Mouse (Mus musculus) neural tube, embryonic 12.5 days (tissue): ENCODE measurements around the gene Ica1. TPM values are rescaled to one million over a fixed set of nuclear protein-coding genes. Genes with fewer than 3 reads are reported as not detected.

Experiments used
- ATAC-seq: fragments of 200-750 bp; cut with Nextera tagmentation; 2 replicates; pipeline ENCODE4 v1.8.0; 2017; ENCODE audit warnings: low read depth, mild to moderate bottlenecking, moderate TSS enrichment, moderate library complexity; ENCODE audit not compliant: low FRiP score
- H3K27ac ChIP-seq: fragments of 300-500 bp; sonication (generic); 2 replicates; pipeline ENCODE4 v1.5.1; 2016
- H3K27me3 ChIP-seq: fragments of 300-500 bp; sonication (generic); replicated peaks from 2 replicates; pipeline ENCODE4 v1.6.1; 2016; ENCODE audit warnings: mild to moderate bottlenecking
- H3K36me3 ChIP-seq: fragments of 300-500 bp; sonication (generic); 2 replicates; pipeline ENCODE4 v1.6.1; 2016; ENCODE audit warnings: mild to moderate bottlenecking
- H3K4me1 ChIP-seq: fragments of 300-500 bp; sonication (generic); 2 replicates; pipeline ENCODE4 v1.6.1; 2016
- H3K4me2 ChIP-seq: fragments of 300-500 bp; sonication (generic); replicated peaks from 2 replicates; pipeline ENCODE4 v1.6.1; 2016; ENCODE audit warnings: mild to moderate bottlenecking
- H3K4me3 ChIP-seq: fragments of 300-500 bp; sonication (generic); 2 replicates; pipeline ENCODE4 v1.5.1; 2016
- H3K9ac ChIP-seq: fragments of 300-500 bp; sonication (generic); 2 replicates; pipeline ENCODE4 v1.6.1; 2016; ENCODE audit warnings: mild to moderate bottlenecking
- H3K9me3 ChIP-seq: fragments of 300-500 bp; sonication (generic); 2 replicates; pipeline ENCODE4 v1.6.1; 2016; ENCODE audit warnings: mild to moderate bottlenecking
- WGBS: fragments of 180-500 bp; shearing (Covaris S2); methylation state at CpG from one replicate; pipeline ENCODE4 v1.1.7; 2016; 5-methylcytosine and 5-hydroxymethylcytosine counted together
- polyA plus RNA-seq: library from polyadenylated mRNA; unstranded; fragments of >200 nt; fragmentation: Nextera tagmentation; extraction: Ambion mirVana; gene quantifications from 2 replicates; pipeline ENCODE4 v1.2.1, GENCODE M21; 2016

The Ica1 gene
- polyA plus RNA-seq, 1 experiment from 2014 or later, result 26.4 TPM

GRCm38 (mm10) chr6:8765801-8766200 is 12.5 kb downstream of the Ica1 start:
- no peak overlapping the region for H3K27ac ChIP-seq
- no peak overlapping the region for H3K9ac ChIP-seq
- no peak overlapping the region for H3K4me3 ChIP-seq
- H3K9me3 ChIP-seq, result no peaks in the 10 kb centered on the region
- H3K36me3 ChIP-seq, result no peaks in the 10 kb centered on the region
- no peaks in the 10 kb centered on the region for H3K27me3 ChIP-seq
- no peak for ATAC-seq
- 93% methylated on average over 3 of the region's 3 CpGs for WGBS
- H3K4me2 ChIP-seq, result no peak overlapping the region
- 0 out of 2 replicates have a peak, but pooled peaks cover 3% of the 10 kb centered on the region for H3K4me1 ChIP-seq

- H3K4me3 ChIP-seq, result no peak overlapping the region
- no peaks in the 10 kb centered on the region for H3K4me1 ChIP-seq
- H3K4me2 ChIP-seq, result no peak overlapping the region
- H3K9me3 ChIP-seq, result no peaks in the 10 kb centered on the region
- H3K9ac ChIP-seq, result no peak overlapping the region
- H3K27me3 ChIP-seq, result no peaks in the 10 kb centered on the region
- ATAC-seq, result no peak
- 74% methylated on average over 1 of the region's 1 CpGs for WGBS
- H3K27ac ChIP-seq, result no peak overlapping the region
- H3K36me3 ChIP-seq, result no peaks in the 10 kb centered on the region
Measured at GRCm38 (mm10) chr6:8765064-8765463, 13.2 kb downstream of the Ica1 start.

- no peak overlapping the region for H3K4me3 ChIP-seq
- no peak overlapping the region for H3K4me2 ChIP-seq
- H3K36me3 ChIP-seq, result no peaks in the 10 kb centered on the region
- no peaks in the 10 kb centered on the region for H3K9me3 ChIP-seq
- WGBS, result 81% methylated on average over 5 of the region's 5 CpGs
- H3K9ac ChIP-seq, result no peak overlapping the region
- no peak overlapping the region for H3K27ac ChIP-seq
- H3K27me3 ChIP-seq, result no peaks in the 10 kb centered on the region
- no peak for ATAC-seq
- H3K4me1 ChIP-seq, result no peaks in the 10 kb centered on the region
Measured at GRCm38 (mm10) chr6:8760708-8761294, 17.5 kb downstream of the Ica1 start.

- H3K4me3 ChIP-seq, result no peak overlapping the region
- ATAC-seq, result no peak
- H3K4me1 ChIP-seq, result no peaks in the 10 kb centered on the region
- H3K9me3 ChIP-seq, result no peaks in the 10 kb centered on the region
- WGBS, result 78% methylated on average over 1 of the region's 1 CpGs
- H3K27me3 ChIP-seq, result no peaks in the 10 kb centered on the region
- H3K9ac ChIP-seq, result no peak overlapping the region
- H3K4me2 ChIP-seq, result no peak overlapping the region
- no peak overlapping the region for H3K27ac ChIP-seq
- no peaks in the 10 kb centered on the region for H3K36me3 ChIP-seq
Measured at GRCm38 (mm10) chr6:8759901-8760300, 18.4 kb downstream of the Ica1 start.

- no peaks in the 10 kb centered on the region for H3K27me3 ChIP-seq
- no peaks in the 10 kb centered on the region for H3K4me1 ChIP-seq
- H3K27ac ChIP-seq, result no peak overlapping the region
- no peak overlapping the region for H3K4me2 ChIP-seq
- ATAC-seq, result no peak
- no peak overlapping the region for H3K9ac ChIP-seq
- no peaks in the 10 kb centered on the region for H3K36me3 ChIP-seq
- no peak overlapping the region for H3K4me3 ChIP-seq
- WGBS, result 83% methylated on average over 8 of the region's 8 CpGs
- no peaks in the 10 kb centered on the region for H3K9me3 ChIP-seq
Measured at GRCm38 (mm10) chr6:8755760-8756276, 22.5 kb downstream of the Ica1 start.

- WGBS, result 93% methylated on average over 5 of the region's 5 CpGs
- H3K9ac ChIP-seq, result no peak overlapping the region
Measured at GRCm38 (mm10) chr6:8754486-8754885, 23.8 kb downstream of the Ica1 start.

GRCm38 (mm10) chr6:8753723-8754036 is 24.6 kb downstream of the Ica1 start:
- Histone ChIP-seq H3K4me1 (no peaks in the 10 kb centered on the region), H3K4me3 (no peak overlapping the region), H3K9me3 (no peaks in the 10 kb centered on the region), H3K27ac (no peak overlapping the region), H3K9ac (no peak overlapping the region), H3K4me2 (no peak overlapping the region), H3K36me3 (no peaks in the 10 kb centered on the region), H3K27me3 (no peaks in the 10 kb centered on the region)
- ATAC-seq, result no peak
- WGBS, result 84% methylated on average over 2 of the region's 2 CpGs

More at GRCm38 (mm10) chr6:8754486-8754885, 23.8 kb downstream of the Ica1 start:
- no peak overlapping the region for H3K4me2 ChIP-seq
- no peak overlapping the region for H3K4me3 ChIP-seq
- no peak for ATAC-seq
- H3K9me3 ChIP-seq, result no peaks in the 10 kb centered on the region
- no peaks in the 10 kb centered on the region for H3K27me3 ChIP-seq
- H3K36me3 ChIP-seq, result no peaks in the 10 kb centered on the region
- H3K27ac ChIP-seq, result no peak overlapping the region
- H3K4me1 ChIP-seq, result no peaks in the 10 kb centered on the region

- Histone ChIP-seq H3K27ac (no peak overlapping the region), H3K4me2 (no peak overlapping the region), H3K27me3 (no peaks in the 10 kb centered on the region), H3K36me3 (no peaks in the 10 kb centered on the region), H3K9me3 (no peaks in the 10 kb centered on the region), H3K4me1 (no peaks in the 10 kb centered on the region), H3K9ac (no peak overlapping the region), H3K4me3 (no peak overlapping the region)
- WGBS, result 88% methylated on average over 6 of the region's 6 CpGs
- ATAC-seq, result no peak
Measured at GRCm38 (mm10) chr6:8752984-8753722, 25.1 kb downstream of the Ica1 start.

GRCm38 (mm10) chr6:8744886-8745285 is 33.4 kb downstream of the Ica1 start:
- Histone ChIP-seq H3K4me2 (no peak overlapping the region), H3K27me3 (no peaks in the 10 kb centered on the region), H3K36me3 (no peaks in the 10 kb centered on the region), H3K4me1 (no peaks in the 10 kb centered on the region), H3K9me3 (no peaks in the 10 kb centered on the region), H3K4me3 (no peak overlapping the region), H3K27ac (no peak overlapping the region), H3K9ac (no peak overlapping the region)
- ATAC-seq, result no peak
- WGBS, result 88% methylated on average over 7 of the region's 7 CpGs

GRCm38 (mm10) chr6:8744273-8744785 is 34.0 kb downstream of the Ica1 start:
- Histone ChIP-seq H3K4me2 (no peak overlapping the region), H3K27ac (no peak overlapping the region), H3K27me3 (no peaks in the 10 kb centered on the region), H3K36me3 (no peaks in the 10 kb centered on the region), H3K9me3 (no peaks in the 10 kb centered on the region), H3K4me1 (no peaks in the 10 kb centered on the region), H3K9ac (no peak overlapping the region), H3K4me3 (no peak overlapping the region)
- no peak for ATAC-seq
- WGBS, result 90% methylated on average over 4 of the region's 4 CpGs

- no peaks in the 10 kb centered on the region for H3K27me3 ChIP-seq
- ATAC-seq, result no peak
- no peak overlapping the region for H3K4me3 ChIP-seq
- no peak overlapping the region for H3K27ac ChIP-seq
- H3K4me1 ChIP-seq, result no peaks in the 10 kb centered on the region
- no peaks in the 10 kb centered on the region for H3K9me3 ChIP-seq
- WGBS, result 29% methylated on average over 3 of the region's 3 CpGs
- H3K36me3 ChIP-seq, result no peaks in the 10 kb centered on the region
- no peak overlapping the region for H3K9ac ChIP-seq
- H3K4me2 ChIP-seq, result no peak overlapping the region
Measured at GRCm38 (mm10) chr6:8742449-8742848, 35.8 kb downstream of the Ica1 start.

GRCm38 (mm10) chr6:8741659-8742058 is 36.6 kb downstream of the Ica1 start:
- H3K4me2 ChIP-seq, result no peak overlapping the region
- H3K4me3 ChIP-seq, result no peak overlapping the region
- no peaks in the 10 kb centered on the region for H3K4me1 ChIP-seq
- no peaks in the 10 kb centered on the region for H3K9me3 ChIP-seq
- 59% methylated on average over 1 of the region's 1 CpGs for WGBS
- no peak overlapping the region for H3K27ac ChIP-seq
- no peaks in the 10 kb centered on the region for H3K27me3 ChIP-seq
- H3K36me3 ChIP-seq, result no peaks in the 10 kb centered on the region
- no peak overlapping the region for H3K9ac ChIP-seq
- ATAC-seq, result no peak
